Mouse (Mus musculus): ENCODE results near the gene Vps16. TPM values are rescaled to one million over a fixed set of nuclear protein-coding genes. Genes with fewer than 3 reads are reported as not detected.

The Vps16 gene
- polyA plus RNA-seq, 1 experiment from 2014 or later: 99.3 TPM

DNA sequence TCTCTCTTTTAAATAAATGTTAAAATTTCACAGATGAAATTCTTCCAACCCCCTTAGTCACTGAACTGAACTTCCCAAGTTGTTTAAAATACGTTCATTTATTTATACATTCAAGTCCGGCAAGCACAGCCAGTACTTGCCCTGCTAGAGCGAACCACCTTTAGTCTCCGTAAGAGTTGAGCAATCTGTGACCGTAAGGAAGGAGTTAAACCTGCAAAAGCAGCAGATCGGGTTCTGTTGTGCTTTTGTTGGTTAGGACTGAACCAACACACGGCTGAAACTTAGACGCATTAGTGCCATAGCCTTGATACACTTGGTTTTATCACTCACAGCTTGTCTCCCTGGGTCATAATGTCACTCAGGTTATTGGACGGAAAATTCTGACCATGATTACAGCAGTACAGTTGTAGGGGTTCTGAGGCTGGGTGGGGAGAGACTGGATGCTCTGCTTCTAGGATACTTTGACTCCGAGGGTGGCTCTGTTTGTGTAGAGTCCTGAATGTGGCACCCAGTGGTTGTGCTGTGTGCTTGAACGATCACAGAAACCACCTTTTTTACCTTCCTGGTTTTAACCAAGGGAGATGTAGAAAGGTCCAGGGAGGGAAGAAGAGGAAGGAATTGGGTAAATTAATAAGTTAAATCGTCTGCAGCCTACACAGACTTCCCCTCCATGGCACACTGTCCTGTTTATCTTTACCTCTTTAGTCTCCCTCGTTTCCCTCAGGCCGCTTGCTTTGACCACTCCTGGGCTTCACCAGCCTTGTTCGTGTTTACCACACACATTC is 37.3 kb downstream of the Vps16 start:
- no peak for DNase-seq (ENCODE audit: low spot score)
- 74% methylated on average over 15 of the region's 15 CpGs for WGBS

GRCm38 (mm10) chr2:130466438-130466837 is 42.3 kb downstream of the Vps16 start:
- 91% methylated on average over 1 of the region's 1 CpGs for WGBS
- Histone ChIP-seq H3K4me2 (ENCODE audit: low read length) (no peak overlapping the region), H3K9ac (ENCODE audit: low read length) (no peak overlapping the region), H3K27me3 (replicated peaks; ENCODE audit: control insufficient read depth, insufficient read depth, low read length) (no peaks in the 10 kb centered on the region), H3K9me3 (replicated peaks; ENCODE audit: control insufficient read depth, low read length) (no peaks in the 10 kb centered on the region), H3K4me1 (ENCODE audit: control insufficient read depth, insufficient read depth, low read length) (peaks cover 23% of the 10 kb centered on the region), H3K36me3 (ENCODE audit: control insufficient read depth, insufficient read depth, low read length) (no peaks in the 10 kb centered on the region), H3K4me3 (ENCODE audit: low read depth, low read length) (no peak overlapping the region), H3K27ac (ENCODE audit: low read depth, low read length) (no peak overlapping the region)
- DNase-seq (ENCODE audit: low spot score) (no peak), ATAC-seq (no peak)

More for the DNA sequence above, 37.3 kb downstream of the Vps16 start:
- H3K4me1 ChIP-seq (ENCODE audit: control insufficient read depth, insufficient read depth, low read length): no peaks in the 10 kb centered on the region
- no peak overlapping the region for H3K9ac ChIP-seq (ENCODE audit: low read length)
- no peak overlapping the region for H3K27ac ChIP-seq (ENCODE audit: low read depth, low read length)
- no peaks in the 10 kb centered on the region for H3K27me3 ChIP-seq (replicated peaks; ENCODE audit: control insufficient read depth, insufficient read depth, low read length)
- no peaks in the 10 kb centered on the region for H3K9me3 ChIP-seq (replicated peaks; ENCODE audit: control insufficient read depth, low read length)
- H3K4me2 ChIP-seq (ENCODE audit: low read length): no peak overlapping the region
- ATAC-seq: no peak
- no peaks in the 10 kb centered on the region for H3K36me3 ChIP-seq (ENCODE audit: control insufficient read depth, insufficient read depth, low read length)
- H3K4me3 ChIP-seq (ENCODE audit: low read depth, low read length): no peak overlapping the region

DNA sequence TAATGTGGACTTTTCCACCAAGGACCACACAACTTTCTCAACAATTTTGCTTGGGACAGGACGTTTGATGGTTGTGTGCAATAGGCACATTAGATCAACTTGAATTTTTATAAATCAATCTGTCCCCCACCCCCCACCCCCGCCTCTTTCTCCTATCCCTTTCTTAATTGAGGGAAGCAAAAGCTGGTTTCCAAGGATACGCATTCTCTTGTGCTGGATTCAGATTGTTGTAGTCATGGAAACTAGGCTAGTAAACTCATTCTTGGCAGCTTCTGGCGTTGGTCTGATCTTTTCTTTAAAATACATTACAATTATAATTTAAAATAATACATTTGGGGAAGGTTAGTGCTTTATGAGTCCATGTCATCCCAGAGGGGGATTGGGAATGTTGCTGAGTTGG is 45.2 kb downstream of the Vps16 start:
- H3K4me1 ChIP-seq (ENCODE audit: control insufficient read depth, insufficient read depth, low read length): peaks cover 23% of the 10 kb centered on the region
- H3K36me3 ChIP-seq (ENCODE audit: control insufficient read depth, insufficient read depth, low read length): no peaks in the 10 kb centered on the region
- no peaks in the 10 kb centered on the region for H3K27me3 ChIP-seq (replicated peaks; ENCODE audit: control insufficient read depth, insufficient read depth, low read length)
- H3K9me3 ChIP-seq (replicated peaks; ENCODE audit: control insufficient read depth, low read length): no peaks in the 10 kb centered on the region
- no peak overlapping the region for H3K9ac ChIP-seq (ENCODE audit: low read length)
- H3K27ac ChIP-seq (ENCODE audit: low read depth, low read length): peak overlapping the region; percentile 78; the same call in 1 of the 2 replicates
- ATAC-seq (peak; percentile 81), DNase-seq (ENCODE audit: low spot score) (peak; percentile 91)
- H3K4me3 ChIP-seq (ENCODE audit: low read depth, low read length): no peak overlapping the region
- 4% methylated on average over 4 of the region's 4 CpGs for WGBS
- H3K4me2 ChIP-seq (ENCODE audit: low read length): 0 out of 2 replicates have a peak overlapping the region, but pooled peaks have one; percentile 20

DNA sequence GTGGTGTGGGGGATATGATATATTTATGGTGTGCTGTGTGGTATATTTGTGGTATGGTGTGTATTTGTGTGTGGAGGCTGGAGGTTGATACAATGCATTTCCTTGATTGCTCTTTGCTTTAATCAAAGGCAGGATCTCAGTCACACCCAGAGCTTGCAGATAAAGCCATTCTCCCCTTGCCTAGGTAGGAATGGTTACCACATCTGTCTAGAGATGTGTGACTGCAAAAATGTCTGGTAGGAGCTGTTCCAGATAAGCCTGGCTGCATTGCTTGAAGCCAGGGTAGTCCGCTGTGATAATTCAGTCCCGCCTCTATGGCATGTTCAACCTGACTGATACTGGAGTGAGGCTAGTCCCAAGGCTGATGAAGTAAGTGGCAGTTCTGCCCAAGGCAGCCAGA is 45.8 kb downstream of the Vps16 start:
- ATAC-seq (peak; percentile 22; the same call in 1 of the 2 replicates), DNase-seq (ENCODE audit: low spot score) (no peak)
- WGBS: 52% methylated on average over 2 of the region's 2 CpGs
- Histone ChIP-seq H3K36me3 (ENCODE audit: control insufficient read depth, insufficient read depth, low read length) (no peaks in the 10 kb centered on the region), H3K4me3 (ENCODE audit: low read depth, low read length) (no peak overlapping the region), H3K9me3 (replicated peaks; ENCODE audit: control insufficient read depth, low read length) (no peaks in the 10 kb centered on the region), H3K4me1 (ENCODE audit: control insufficient read depth, insufficient read depth, low read length) (peaks cover 23% of the 10 kb centered on the region), H3K4me2 (ENCODE audit: low read length) (no peak overlapping the region), H3K27ac (ENCODE audit: low read depth, low read length) (peak overlapping the region; percentile 78), H3K27me3 (replicated peaks; ENCODE audit: control insufficient read depth, insufficient read depth, low read length) (no peaks in the 10 kb centered on the region), H3K9ac (ENCODE audit: low read length) (no peak overlapping the region)

GRCm38 (mm10) chr2:130472908-130473510 is 48.9 kb downstream of the Vps16 start:
- H3K27ac ChIP-seq (ENCODE audit: low read depth, low read length): no peak overlapping the region
- no peak for ATAC-seq

GRCm38 (mm10) chr2:130475764-130476163 is 51.6 kb downstream of the Vps16 start:
- no peak overlapping the region for H3K4me2 ChIP-seq (ENCODE audit: low read length)
- H3K36me3 ChIP-seq (ENCODE audit: control insufficient read depth, insufficient read depth, low read length): no peaks in the 10 kb centered on the region
- H3K27ac ChIP-seq (ENCODE audit: low read depth, low read length): no peak overlapping the region
- H3K4me1 ChIP-seq (ENCODE audit: control insufficient read depth, insufficient read depth, low read length): peaks cover 4% of the 10 kb centered on the region; the same call in 1 of the 2 replicates
- WGBS: 95% methylated on average over 11 of the region's 11 CpGs
- no peaks in the 10 kb centered on the region for H3K27me3 ChIP-seq (replicated peaks; ENCODE audit: control insufficient read depth, insufficient read depth, low read length)
- no peak overlapping the region for H3K4me3 ChIP-seq (ENCODE audit: low read depth, low read length)
- no peaks in the 10 kb centered on the region; the same call in 1 of the 2 replicates for H3K9me3 ChIP-seq (replicated peaks; ENCODE audit: control insufficient read depth, low read length)
- ATAC-seq (no peak), DNase-seq (ENCODE audit: low spot score) (no peak)
- H3K9ac ChIP-seq (ENCODE audit: low read length): no peak overlapping the region

More at GRCm38 (mm10) chr2:130472908-130473510, 48.9 kb downstream of the Vps16 start:
- WGBS: 77% methylated on average over 8 of the region's 8 CpGs
- Histone ChIP-seq H3K9ac (ENCODE audit: low read length) (no peak overlapping the region), H3K4me2 (ENCODE audit: low read length) (no peak overlapping the region), H3K4me3 (ENCODE audit: low read depth, low read length) (no peak overlapping the region), H3K4me1 (ENCODE audit: control insufficient read depth, insufficient read depth, low read length) (peaks cover 27% of the 10 kb centered on the region), H3K9me3 (replicated peaks; ENCODE audit: control insufficient read depth, low read length) (no peaks in the 10 kb centered on the region), H3K27me3 (replicated peaks; ENCODE audit: control insufficient read depth, insufficient read depth, low read length) (no peaks in the 10 kb centered on the region), H3K36me3 (ENCODE audit: control insufficient read depth, insufficient read depth, low read length) (no peaks in the 10 kb centered on the region)
- DNase-seq (ENCODE audit: low spot score): no peak

- WGBS: 77% methylated on average over 6 of the region's 6 CpGs
- H3K4me3 ChIP-seq (ENCODE audit: low read depth, low read length): no peak overlapping the region
- H3K27ac ChIP-seq (ENCODE audit: low read depth, low read length): no peak overlapping the region
- H3K36me3 ChIP-seq (ENCODE audit: control insufficient read depth, insufficient read depth, low read length): no peaks in the 10 kb centered on the region
- no peaks in the 10 kb centered on the region for H3K27me3 ChIP-seq (replicated peaks; ENCODE audit: control insufficient read depth, insufficient read depth, low read length)
- DNase-seq (ENCODE audit: low spot score) (no peak), ATAC-seq (no peak)
- H3K4me1 ChIP-seq (ENCODE audit: control insufficient read depth, insufficient read depth, low read length): peaks cover 4% of the 10 kb centered on the region; the same call in 1 of the 2 replicates
- no peaks in the 10 kb centered on the region; the same call in 1 of the 2 replicates for H3K9me3 ChIP-seq (replicated peaks; ENCODE audit: control insufficient read depth, low read length)
- H3K9ac ChIP-seq (ENCODE audit: low read length): no peak overlapping the region
- H3K4me2 ChIP-seq (ENCODE audit: low read length): no peak overlapping the region
These were observed 52.6 kb downstream of the Vps16 start for GRCm38 (mm10) chr2:130476666-130477297.

GRCm38 (mm10) chr2:130482177-130482576 is 58.0 kb downstream of the Vps16 start:
- Histone ChIP-seq H3K9ac (ENCODE audit: low read length) (no peak overlapping the region), H3K4me2 (ENCODE audit: low read length) (no peak overlapping the region)

More at GRCm38 (mm10) chr2:130482177-130482576, 58.0 kb downstream of the Vps16 start:
- DNase-seq (ENCODE audit: low spot score) (no peak), ATAC-seq (no peak)
- no peaks in the 10 kb centered on the region for H3K36me3 ChIP-seq (ENCODE audit: control insufficient read depth, insufficient read depth, low read length)
- no peak overlapping the region for H3K27ac ChIP-seq (ENCODE audit: low read depth, low read length)
- no peaks in the 10 kb centered on the region; the same call in 1 of the 2 replicates for H3K9me3 ChIP-seq (replicated peaks; ENCODE audit: control insufficient read depth, low read length)
- H3K4me1 ChIP-seq (ENCODE audit: control insufficient read depth, insufficient read depth, low read length): no peaks in the 10 kb centered on the region
- H3K27me3 ChIP-seq (replicated peaks; ENCODE audit: control insufficient read depth, insufficient read depth, low read length): no peaks in the 10 kb centered on the region
- H3K4me3 ChIP-seq (ENCODE audit: low read depth, low read length): no peak overlapping the region
- WGBS: 96% methylated on average over 4 of the region's 4 CpGs

Data from forebrain, embryonic 14.5 days (tissue).